Mouse (Mus musculus) kidney, embryonic 16.5 days (tissue): ENCODE measurements around the gene Ldhal6b. TPM values are rescaled to one million over a fixed set of nuclear protein-coding genes. Genes with fewer than 3 reads are reported as not detected.

ENCODE experiments used
- ATAC-seq: fragments of 200-750 bp; cut with Nextera tagmentation; 2 replicates; pipeline ENCODE4 v1.8.0; 2017; ENCODE audit warnings: moderate TSS enrichment; ENCODE audit not compliant: low FRiP score, low TSS enrichment
- H3K27ac ChIP-seq: fragments of 300-500 bp; sonication (generic); 2 replicates; pipeline ENCODE4 v1.5.1; 2014; ENCODE audit warnings: low read length
- H3K27me3 ChIP-seq: fragments of 300-500 bp; sonication (generic); 2 replicates; pipeline ENCODE4 v1.6.1; 2014; ENCODE audit warnings: low read length, control low read depth, mixed read lengths; ENCODE audit not compliant: insufficient read depth
- H3K36me3 ChIP-seq: fragments of 300-500 bp; sonication (generic); 2 replicates; pipeline ENCODE4 v1.6.1; 2014; ENCODE audit warnings: low read length, control low read depth, mixed read lengths; ENCODE audit not compliant: insufficient read depth
- H3K4me1 ChIP-seq: fragments of 300-500 bp; sonication (generic); 2 replicates; pipeline ENCODE4 v1.6.1; 2014; ENCODE audit warnings: low read length, control low read depth, mixed read lengths; ENCODE audit not compliant: insufficient read depth
- H3K4me2 ChIP-seq: fragments of 300-500 bp; sonication (generic); replicated peaks from 2 replicates; pipeline ENCODE4 v1.6.1; 2014; ENCODE audit warnings: low read depth, low read length
- H3K4me3 ChIP-seq: fragments of 300-500 bp; sonication (generic); 2 replicates; pipeline ENCODE4 v1.5.1; 2014; ENCODE audit warnings: mild to moderate bottlenecking, low read length
- H3K9ac ChIP-seq: fragments of 300-500 bp; sonication (generic); replicated peaks from 2 replicates; pipeline ENCODE4 v1.6.1; 2014; ENCODE audit warnings: low read length
- H3K9me3 ChIP-seq: fragments of 300-500 bp; sonication (generic); 2 replicates; pipeline ENCODE4 v1.6.1; 2016; ENCODE audit warnings: low read length, control low read depth
- WGBS: fragments of 180-500 bp; shearing (Covaris S2); extraction: QIAGEN DNeasy Blood & Tissue Kit; methylation state at CpG from one replicate; pipeline ENCODE4 v1.1.7; 2014; 5-methylcytosine and 5-hydroxymethylcytosine counted together
- polyA plus RNA-seq: library from polyadenylated mRNA; unstranded; fragments of >200 nt; fragmentation: Nextera tagmentation; extraction: Ambion mirVana; gene quantifications from 2 replicates; pipeline ENCODE4 v1.2.1, GENCODE M21; 2015

Ldhal6b gene
- polyA plus RNA-seq, 1 experiment from 2014 or later = not detected

GRCm38 (mm10) chr17:5429772-5430133 is 11.2 kb upstream of the Ldhal6b start:
- no peak overlapping the region for H3K27ac ChIP-seq
- 85% methylated on average over 9 of the region's 9 CpGs for WGBS
- no peak overlapping the region for H3K4me2 ChIP-seq
- H3K4me3 ChIP-seq = no peak overlapping the region
- H3K27me3 ChIP-seq = no peaks in the 10 kb centered on the region
- H3K9ac ChIP-seq = no peak overlapping the region
- no peaks in the 10 kb centered on the region for H3K9me3 ChIP-seq
- ATAC-seq = peak; percentile 67
- peaks cover 19% of the 10 kb centered on the region for H3K36me3 ChIP-seq
- 0 out of 2 replicates have a peak, but pooled peaks cover 4% of the 10 kb centered on the region for H3K4me1 ChIP-seq

- Histone ChIP-seq H3K4me3 (no peak overlapping the region), H3K9me3 (no peaks in the 10 kb centered on the region), H3K27me3 (no peaks in the 10 kb centered on the region), H3K9ac (no peak overlapping the region), H3K4me2 (no peak overlapping the region), H3K27ac (no peak overlapping the region), H3K4me1 (0 out of 2 replicates have a peak, but pooled peaks cover 4% of the 10 kb centered on the region), H3K36me3 (peaks cover 19% of the 10 kb centered on the region)
- ATAC-seq = peak; percentile 68
- 58% methylated on average over 10 of the region's 10 CpGs for WGBS
These were observed 10.7 kb upstream of the Ldhal6b start for GRCm38 (mm10) chr17:5429090-5429771.

- WGBS = 40% methylated on average over 3 of the region's 3 CpGs
These were observed 6.6 kb upstream of the Ldhal6b start for GRCm38 (mm10) chr17:5425204-5425603.

GRCm38 (mm10) chr17:5424156-5424555 is 5.6 kb upstream of the Ldhal6b start:
- Histone ChIP-seq H3K9ac (no peak overlapping the region), H3K27me3 (no peaks in the 10 kb centered on the region), H3K4me3 (no peak overlapping the region), H3K36me3 (0 out of 2 replicates have a peak, but pooled peaks cover 3% of the 10 kb centered on the region), H3K4me2 (no peak overlapping the region), H3K27ac (no peak overlapping the region), H3K9me3 (no peaks in the 10 kb centered on the region), H3K4me1 (0 out of 2 replicates have a peak, but pooled peaks cover 4% of the 10 kb centered on the region)
- ATAC-seq = no peak
- WGBS = 81% methylated on average over 8 of the region's 8 CpGs

More at GRCm38 (mm10) chr17:5425204-5425603, 6.6 kb upstream of the Ldhal6b start:
- H3K4me2 ChIP-seq = no peak overlapping the region
- 0 out of 2 replicates have a peak, but pooled peaks cover 3% of the 10 kb centered on the region for H3K36me3 ChIP-seq
- H3K4me3 ChIP-seq = no peak overlapping the region
- H3K27me3 ChIP-seq = no peaks in the 10 kb centered on the region
- H3K9me3 ChIP-seq = no peaks in the 10 kb centered on the region
- no peak overlapping the region for H3K27ac ChIP-seq
- no peak overlapping the region for H3K9ac ChIP-seq
- 0 out of 2 replicates have a peak, but pooled peaks cover 4% of the 10 kb centered on the region for H3K4me1 ChIP-seq
- ATAC-seq = no peak

GRCm38 (mm10) chr17:5421835-5422234 is 3.3 kb upstream of the Ldhal6b start:
- Histone ChIP-seq H3K4me3 (no peak overlapping the region), H3K27me3 (no peaks in the 10 kb centered on the region)
- WGBS = 54% methylated on average over 4 of the region's 4 CpGs

GRCm38 (mm10) chr17:5419771-5420518 is 1.4 kb upstream of the Ldhal6b start:
- Histone ChIP-seq H3K27me3 (no peaks in the 10 kb centered on the region), H3K4me1 (no peaks in the 10 kb centered on the region), H3K27ac (no peak overlapping the region), H3K4me2 (no peak overlapping the region), H3K4me3 (no peak overlapping the region), H3K9ac (no peak overlapping the region), H3K36me3 (peaks cover 15% of the 10 kb centered on the region), H3K9me3 (no peaks in the 10 kb centered on the region)
- no peak for ATAC-seq
- 62% methylated on average over 6 of the region's 6 CpGs for WGBS

More at GRCm38 (mm10) chr17:5421835-5422234, 3.3 kb upstream of the Ldhal6b start:
- H3K27ac ChIP-seq = no peak overlapping the region
- peaks cover 15% of the 10 kb centered on the region for H3K36me3 ChIP-seq
- H3K9ac ChIP-seq = no peak overlapping the region
- no peaks in the 10 kb centered on the region for H3K9me3 ChIP-seq
- ATAC-seq = no peak
- H3K4me1 ChIP-seq = 0 out of 2 replicates have a peak, but pooled peaks cover 4% of the 10 kb centered on the region
- H3K4me2 ChIP-seq = no peak overlapping the region

GRCm38 (mm10) chr17:5419056-5419455 is 489 bp upstream of the Ldhal6b start:
- no peaks in the 10 kb centered on the region for H3K9me3 ChIP-seq
- no peak overlapping the region for H3K9ac ChIP-seq
- no peaks in the 10 kb centered on the region for H3K27me3 ChIP-seq
- ATAC-seq = no peak
- H3K36me3 ChIP-seq = peaks cover 15% of the 10 kb centered on the region
- H3K4me3 ChIP-seq = no peak overlapping the region
- no peak overlapping the region for H3K4me2 ChIP-seq
- H3K4me1 ChIP-seq = no peaks in the 10 kb centered on the region
- H3K27ac ChIP-seq = no peak overlapping the region
- 88% methylated on average over 9 of the region's 9 CpGs for WGBS

GRCm38 (mm10) chr17:5416518-5416917 is 2.0 kb downstream of the Ldhal6b start:
- Histone ChIP-seq H3K27me3 (no peaks in the 10 kb centered on the region), H3K4me1 (no peaks in the 10 kb centered on the region), H3K27ac (no peak overlapping the region), H3K36me3 (peaks cover 15% of the 10 kb centered on the region), H3K4me3 (no peak overlapping the region), H3K9me3 (no peaks in the 10 kb centered on the region), H3K9ac (no peak overlapping the region), H3K4me2 (no peak overlapping the region)
- ATAC-seq = no peak
- 96% methylated on average over 3 of the region's 3 CpGs for WGBS

- ATAC-seq = no peak
- Histone ChIP-seq H3K27me3 (no peaks in the 10 kb centered on the region), H3K9ac (no peak overlapping the region), H3K36me3 (peaks cover 23% of the 10 kb centered on the region), H3K27ac (no peak overlapping the region), H3K4me1 (no peaks in the 10 kb centered on the region), H3K9me3 (no peaks in the 10 kb centered on the region), H3K4me3 (no peak overlapping the region), H3K4me2 (no peak overlapping the region)
- 97% methylated on average over 3 of the region's 3 CpGs for WGBS
These were observed 4.5 kb downstream of the Ldhal6b start for GRCm38 (mm10) chr17:5414041-5414440.

- Histone ChIP-seq H3K4me2 (no peak overlapping the region), H3K4me1 (no peaks in the 10 kb centered on the region), H3K9ac (no peak overlapping the region), H3K9me3 (no peaks in the 10 kb centered on the region), H3K27ac (no peak overlapping the region), H3K36me3 (peaks cover 21% of the 10 kb centered on the region), H3K27me3 (no peaks in the 10 kb centered on the region), H3K4me3 (no peak overlapping the region)
- no peak for ATAC-seq
- 92% methylated on average over 13 of the region's 13 CpGs for WGBS
These were observed 5.2 kb downstream of the Ldhal6b start for GRCm38 (mm10) chr17:5413350-5413749.
